Comparison of ENCODE assay signal across 17 mouse cellular contexts in genomic region chrX:152855076-152855772, GRCm38 (mm10).
"Had no signal": no experiment of that assay in that cellular context is flagged by ENCODE, and none has a peak within 500 bp of the region (broad histone marks: within the 10 kb centered on the region; RNA-seq: fewer than 3 reads in every experiment).

No protein-coding gene starts in this region.

- H3K4me1 ChIP-seq: neural tube, embryonic 12.5 days; neural tube, embryonic 13.5 days; neural tube, embryonic 15.5 days; stomach, embryonic 15.5 days had no signal

- DNase-seq: retina, postnatal 1 day; right cerebral cortex, adult 18-20 months; right cerebral cortex, postnatal 14 days; right cerebral cortex, postnatal 25 days; right cerebral cortex, postnatal 4 days; spleen, adult 18-20 months; thymus, adult 18-20 months; thymus, adult 2 months; thymus, postnatal 14 days; thymus, postnatal 25 days; thymus, postnatal 36 days; thymus, postnatal 4 days had no signal

- H3K4me2 ChIP-seq: neural tube, embryonic 12.5 days; neural tube, embryonic 13.5 days; neural tube, embryonic 15.5 days; stomach, embryonic 15.5 days had no signal

- H3K9ac ChIP-seq: neural tube, embryonic 12.5 days; neural tube, embryonic 13.5 days; neural tube, embryonic 15.5 days; stomach, embryonic 15.5 days had no signal

- H3K27me3 ChIP-seq: neural tube, embryonic 12.5 days; neural tube, embryonic 13.5 days; neural tube, embryonic 15.5 days; stomach, embryonic 15.5 days had no signal

- H3K9me3 ChIP-seq: neural tube, embryonic 15.5 days; stomach, embryonic 15.5 days had no signal

- H3K36me3 ChIP-seq: neural tube, embryonic 12.5 days; neural tube, embryonic 13.5 days; neural tube, embryonic 15.5 days; stomach, embryonic 15.5 days had no signal

- H3K4me3 ChIP-seq: neural tube, embryonic 12.5 days; neural tube, embryonic 13.5 days; neural tube, embryonic 15.5 days; stomach, embryonic 15.5 days had no signal

- H3K27ac ChIP-seq: neural tube, embryonic 12.5 days; neural tube, embryonic 13.5 days; neural tube, embryonic 15.5 days; stomach, embryonic 15.5 days; stomach, postnatal 0 days had no signal
